Mouse (Mus musculus) C2C12 (cell line): ENCODE data around the gene Psmd5.

ENCODE experiments used
- CTCF ChIP-seq: IDR thresholded peaks from one replicate; pipeline ENCODE4 v1.5.1; 2011; ENCODE audit not compliant: control insufficient read depth, insufficient read depth, insufficient read length
- MAX ChIP-seq: IDR thresholded peaks from one replicate; pipeline ENCODE4 v1.6.1; 2011; ENCODE audit warnings: mild to moderate bottlenecking, control low read depth
- USF1 ChIP-seq: IDR thresholded peaks from one replicate; pipeline ENCODE4 v1.6.1; 2011; ENCODE audit warnings: low read depth, mild to moderate bottlenecking, control low read depth, moderate library complexity

GRCm38 (mm10) chr2:34869680-34870079 is 5.1 kb downstream of the Psmd5 start:
- TF ChIP-seq CTCF (no peak), MAX (no peak), USF1 (no peak)
